Mouse (Mus musculus): ENCODE data around the gene Foxl1. TPM values are rescaled to one million over a fixed set of nuclear protein-coding genes. Genes with fewer than 3 reads are reported as not detected.

Foxl1 gene
- total RNA-seq (2023): not detected

DNA sequence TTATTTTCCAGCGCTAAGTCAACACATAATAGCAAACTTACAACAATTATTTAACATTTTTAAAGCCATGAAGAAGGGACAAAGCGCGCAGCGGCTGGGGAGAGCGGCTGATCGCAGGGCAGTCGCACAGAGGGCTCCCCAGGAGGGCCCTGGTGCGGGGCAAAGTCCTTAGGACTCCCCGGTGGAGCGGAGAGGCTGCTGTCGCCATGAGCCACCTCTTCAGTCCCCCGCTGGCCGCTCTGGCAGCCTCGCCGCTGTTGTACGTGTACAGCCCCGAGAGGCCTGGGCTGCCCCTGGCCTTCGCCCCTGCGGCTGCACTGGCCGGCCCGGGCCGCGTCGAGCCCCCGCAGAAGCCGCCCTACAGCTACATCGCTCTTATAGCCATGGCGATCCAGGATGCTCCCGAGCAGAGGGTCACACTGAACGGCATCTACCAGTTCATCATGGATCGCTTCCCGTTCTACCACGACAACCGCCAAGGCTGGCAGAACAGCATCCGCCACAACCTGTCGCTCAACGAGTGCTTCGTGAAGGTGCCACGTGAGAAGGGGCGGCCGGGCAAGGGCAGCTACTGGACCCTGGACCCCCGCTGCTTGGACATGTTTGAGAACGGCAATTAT lies at the start of gene Foxl1:
TSS of gene Foxl1 (plus strand) at position 185 of the 620 bp plus-strand sequence.

DNA sequence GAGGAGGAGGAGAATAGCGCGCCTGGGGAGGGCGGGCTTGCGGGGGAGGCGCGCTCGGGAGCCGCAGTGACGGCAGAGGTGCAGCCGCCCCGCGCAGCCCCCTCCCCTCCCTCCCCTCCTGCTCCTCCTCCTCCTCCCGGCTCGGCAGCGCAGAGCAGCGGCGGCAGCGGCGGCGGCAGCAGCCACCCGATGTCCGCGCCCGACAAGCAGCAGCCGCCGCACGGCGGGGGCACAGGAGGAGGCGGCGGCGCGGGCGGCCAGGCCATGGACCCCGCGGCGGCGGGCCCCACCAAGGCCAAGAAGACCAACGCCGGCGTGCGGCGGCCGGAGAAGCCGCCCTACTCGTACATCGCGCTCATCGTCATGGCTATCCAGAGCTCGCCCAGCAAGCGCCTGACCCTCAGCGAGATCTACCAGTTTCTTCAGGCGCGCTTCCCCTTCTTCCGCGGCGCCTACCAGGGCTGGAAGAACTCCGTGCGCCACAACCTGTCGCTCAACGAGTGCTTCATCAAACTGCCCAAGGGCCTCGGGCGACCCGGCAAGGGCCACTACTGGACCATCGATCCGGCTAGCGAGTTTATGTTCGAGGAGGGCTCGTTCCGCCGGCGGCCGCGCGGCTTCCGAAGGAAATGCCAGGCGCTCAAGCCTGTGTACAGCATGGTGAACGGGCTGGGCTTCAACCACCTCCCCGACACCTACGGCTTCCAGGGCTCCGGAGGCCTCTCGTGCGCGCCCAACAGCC lies 43.4 kb upstream of the Foxl1 start, which contains the start of gene Foxf1:
TSS of gene Foxf1 (plus strand) at position 177 of the 742 bp plus-strand sequence.

DNA sequence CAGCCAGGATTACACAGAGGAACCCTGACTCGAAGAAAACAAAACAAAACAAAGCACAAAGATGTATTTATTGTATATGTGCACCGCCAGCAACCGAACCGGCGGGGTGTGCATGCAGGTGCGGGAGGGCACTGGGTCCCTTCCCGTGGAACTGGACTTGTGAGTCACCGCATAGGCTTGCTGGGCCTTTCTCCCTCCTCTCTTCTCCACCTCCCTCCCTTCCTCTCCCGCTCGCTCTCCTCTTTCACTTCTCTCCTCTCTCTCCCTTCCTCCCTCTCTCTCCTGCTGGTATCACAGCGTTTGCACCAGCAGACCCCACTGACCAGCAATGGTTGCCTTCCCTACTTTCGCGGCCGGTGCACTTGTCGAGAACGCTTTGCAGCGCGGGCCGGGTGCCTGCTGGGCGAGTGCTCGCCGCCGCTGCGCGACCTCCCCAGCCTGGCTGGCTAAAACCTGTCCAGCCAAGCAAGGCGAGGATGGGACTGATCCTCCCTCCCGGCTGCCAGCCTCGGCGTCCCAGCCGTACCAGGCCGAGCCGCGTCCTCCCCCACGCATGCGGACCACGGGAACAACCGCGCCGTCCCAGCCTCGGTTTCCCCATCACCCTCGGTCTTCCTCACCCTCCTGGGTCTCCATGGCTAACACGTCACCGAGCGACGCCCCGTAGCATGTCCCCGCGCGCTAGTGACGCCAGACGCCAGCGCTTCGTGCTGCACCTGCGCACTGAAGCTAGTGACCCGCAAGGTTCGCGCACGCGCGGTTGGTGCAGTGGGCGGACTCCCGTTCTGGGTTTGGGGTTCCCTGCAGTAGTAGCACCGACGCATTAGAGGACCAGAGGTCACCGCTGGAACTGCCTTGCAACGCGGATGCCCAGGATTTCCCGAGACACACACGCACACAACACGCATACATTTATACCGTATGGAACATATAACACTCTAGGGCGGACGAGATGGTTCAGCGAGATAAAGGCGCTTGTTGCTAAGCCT lies 19.8 kb upstream of the Foxl1 start, which contains the start of gene Mthfsd:
TSS of gene Mthfsd (minus strand) at position 725 of the 989 bp plus-strand sequence.

DNA sequence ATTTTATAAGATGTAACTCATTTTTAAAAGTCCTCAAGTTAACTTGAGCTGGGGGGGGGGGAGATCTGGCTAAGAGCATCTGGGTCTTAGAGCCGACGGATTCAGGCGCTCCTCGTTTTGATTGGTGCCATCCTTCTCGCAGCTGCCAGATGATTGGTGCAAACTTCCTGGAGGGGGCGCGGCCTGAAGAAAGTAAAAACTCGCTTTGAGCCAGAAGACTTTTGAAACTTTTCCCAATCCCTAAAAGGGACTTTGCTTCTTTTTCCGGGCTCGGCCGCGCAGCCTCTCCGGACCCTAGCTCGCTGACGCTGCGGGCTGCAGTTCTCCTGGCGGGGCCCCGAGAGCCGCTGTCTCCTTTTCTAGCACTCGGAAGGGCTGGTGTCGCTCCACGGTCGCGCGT lies 11.8 kb upstream of the Foxl1 start, which contains the start of gene Foxc2:
TSS of gene Foxc2 (plus strand) at position 224 of the 400 bp plus-strand sequence.

Other genes with a start within 250 kb of the Foxl1 start
- gene Foxf1, start 43.6 kb upstream of the Foxl1 start, total RNA-seq (2023): not detected
- gene Mthfsd, start 19.5 kb upstream of the Foxl1 start, total RNA-seq (2023): 10 to 100 TPM; 12.2 to 12.9 TPM
- not detected for gene Foxc2, start 11.8 kb upstream of the Foxl1 start, total RNA-seq (2023)